Mouse (Mus musculus): Measurements from ENCODE around the gene Nob1.

- TF ChIP-seq CTCF (IDR thresholded peaks at IDR 0.05; ENCODE audit: insufficient read depth, low read depth, low read length): no peak
- no peak for TF ChIP-seq POLR2A (IDR thresholded peaks at IDR 0.05; ENCODE audit: insufficient read depth, low read depth, low read length)
Measured at GRCm38 (mm10) chr8:107385063-107385462, 39.8 kb downstream of the Nob1 start.

Measured in olfactory bulb, adult 2 months (tissue).